In genomic region chr11:22848649-22849195, GRCm38 (mm10) we compare ENCODE assay signal across 12 mouse cellular contexts. TPM values are rescaled to one million over a fixed set of nuclear protein-coding genes. Genes with fewer than 3 reads are reported as not detected.
A peak's percentile ranks its signal among the peaks of the same experiment; 100 is the strongest.
DNase-seq lines count a peak whose midpoint lies in the region; ATAC-seq and TF ChIP-seq lines count a peak whose summit lies in the region.
"Had no signal": no experiment of that assay in that cellular context is flagged by ENCODE, and none has a peak within 500 bp of the region (broad histone marks: within the 10 kb centered on the region; RNA-seq: fewer than 3 reads in every experiment).

No protein-coding gene starts in this region.

- H3K79me2 ChIP-seq in myocyte (ENCODE audit: control insufficient read depth, insufficient read depth), result peaks cover 86% of the 10 kb centered on the region

- TF ChIP-seq EP300 in ES-Bruce4 (IDR thresholded peaks at IDR 0.05; ENCODE audit: insufficient read depth, low read depth, low read length), result peak; percentile 85; the same call in 1 of the 2 replicates

- no peak overlapping the region for H3K4me3 ChIP-seq in kidney, embryonic 14.5 days (ENCODE audit: low read length)
- H3K4me3 ChIP-seq in ES-Bruce4 (ENCODE audit: low read depth, low read length) (no peak overlapping the region), myocyte (no peak overlapping the region)
- no peak overlapping the region for H3K4me3 ChIP-seq in intestine, embryonic 15.5 days (replicated peaks)
- H3K4me3 ChIP-seq: erythroblast, embryonic 14.5 days; left cerebral cortex, adult 2 months had no signal

- no peak overlapping the region for H3ac ChIP-seq in myocyte (ENCODE audit: control insufficient read depth, insufficient read length)

- no peaks in the 10 kb centered on the region for H3K36me3 ChIP-seq in kidney, embryonic 14.5 days (ENCODE audit: control insufficient read depth, insufficient read depth, low read length)
- H3K36me3 ChIP-seq in ES-Bruce4 (ENCODE audit: control insufficient read depth, insufficient read depth, low read length, poor library complexity, severe bottlenecking) (no peaks in the 10 kb centered on the region), myocyte (ENCODE audit: control insufficient read depth, insufficient read depth) (no peaks in the 10 kb centered on the region)
- H3K36me3 ChIP-seq in intestine, embryonic 15.5 days, result no peaks in the 10 kb centered on the region

- H3K27ac ChIP-seq in kidney, embryonic 14.5 days (ENCODE audit: low read depth, low read length), result peak overlapping the region; percentile 45; the same call in 1 of the 2 replicates
- H3K27ac ChIP-seq in ES-Bruce4 (ENCODE audit: insufficient read depth, low read length), result peak overlapping the region; percentile 21
- H3K27ac ChIP-seq in intestine, embryonic 15.5 days, result peak overlapping the region; percentile 64
- H3K27ac ChIP-seq: hindbrain, embryonic 14.5 days; left cerebral cortex, adult 2 months had no signal

- H3K27me3 ChIP-seq in kidney, embryonic 14.5 days (ENCODE audit: control insufficient read depth, insufficient read depth, low read length), result no peaks in the 10 kb centered on the region
- H3K27me3 ChIP-seq in ES-Bruce4 (ENCODE audit: control insufficient read depth, insufficient read depth, low read length, poor library complexity, severe bottlenecking) (no peaks in the 10 kb centered on the region), myocyte (ENCODE audit: control insufficient read depth, insufficient read depth, insufficient read length) (no peaks in the 10 kb centered on the region)
- no peaks in the 10 kb centered on the region for H3K27me3 ChIP-seq in intestine, embryonic 15.5 days (replicated peaks)
- H3K27me3 ChIP-seq: Patski had no signal

- no peak for DNase-seq in kidney, postnatal 10 days
- DNase-seq in layer of hippocampus, postnatal 25 days (ENCODE audit: extremely low spot score in 1 of 2, low spot score in 1 of 2), result no peak
- no peak for DNase-seq in adrenal gland, postnatal 14 days
- DNase-seq: right cerebral cortex, adult 18-20 months had no signal

- no peaks in the 10 kb centered on the region for H3K9me3 ChIP-seq in kidney, embryonic 14.5 days (ENCODE audit: control insufficient read depth, low read length)
- no peaks in the 10 kb centered on the region for H3K9me3 ChIP-seq in ES-Bruce4 (replicated peaks; ENCODE audit: control insufficient read depth, insufficient read depth, low read length, poor library complexity, severe bottlenecking)
- H3K9me3 ChIP-seq in intestine, embryonic 15.5 days, result no peaks in the 10 kb centered on the region

- no peak for ATAC-seq in kidney, embryonic 14.5 days (ENCODE audit: low FRiP score, low TSS enrichment)
- ATAC-seq in intestine, embryonic 15.5 days, result no peak

- H3K4me1 ChIP-seq in kidney, embryonic 14.5 days (ENCODE audit: control insufficient read depth, insufficient read depth, low read length), result peaks cover 21% of the 10 kb centered on the region
- H3K4me1 ChIP-seq in ES-Bruce4 (ENCODE audit: control insufficient read depth, insufficient read depth, low read length), result peaks cover 13% of the 10 kb centered on the region
- H3K4me1 ChIP-seq in intestine, embryonic 15.5 days (replicated peaks), result peaks cover 44% of the 10 kb centered on the region

- H3K9ac ChIP-seq in kidney, embryonic 14.5 days (ENCODE audit: low read depth, low read length), result no peak overlapping the region
- no peak overlapping the region for H3K9ac ChIP-seq in ES-Bruce4 (ENCODE audit: low read depth, poor library complexity, severe bottlenecking)
- H3K9ac ChIP-seq in intestine, embryonic 15.5 days, result no peak overlapping the region
- H3K9ac ChIP-seq: hindbrain, embryonic 14.5 days had no signal

- TF ChIP-seq POLR2A in ES-Bruce4 (IDR thresholded peaks at IDR 0.05; ENCODE audit: insufficient read depth, low read length) (no peak), myocyte (IDR thresholded peaks at IDR 0.05; ENCODE audit: insufficient read length, low read depth) (no peak)

- no peak for TF ChIP-seq CTCF in ES-Bruce4 (IDR thresholded peaks at IDR 0.05; ENCODE audit: low read depth, low read length)

- no peak overlapping the region for H3K4me2 ChIP-seq in kidney, embryonic 14.5 days (replicated peaks; ENCODE audit: low read depth, low read length)
- no peak overlapping the region for H3K4me2 ChIP-seq in intestine, embryonic 15.5 days (replicated peaks)
- peak overlapping the region; percentile 67 for H3K4me2 ChIP-seq in myocyte (ENCODE audit: low read depth)
- H3K4me2 ChIP-seq: hindbrain, embryonic 14.5 days had no signal

- WGBS in kidney, embryonic 14.5 days, result 58% methylated on average over 5 of the region's 5 CpGs
- 70% methylated on average over 5 of the region's 5 CpGs for WGBS in intestine, embryonic 15.5 days

TF ChIP-seq in myocyte, 11 proteins besides CTCF, POLR2A, EP300 and RAD21:
- TF ChIP-seq MYOG (IDR thresholded peaks at IDR 0.05; ENCODE audit: control insufficient read depth in 1 of 3, insufficient read depth in 1 of 3, insufficient read length in 2 of 3, low read depth in 2 of 3) (no peak), MAX (IDR thresholded peaks at IDR 0.05; ENCODE audit: low read depth) (no peak), E2F4 (IDR thresholded peaks at IDR 0.05; ENCODE audit: insufficient read depth) (no peak), SRF (IDR thresholded peaks at IDR 0.05; ENCODE audit: control insufficient read depth, insufficient read length, low read depth) (no peak), USF1 (IDR thresholded peaks at IDR 0.05; ENCODE audit: low read depth) (no peak), TCF3 (IDR thresholded peaks at IDR 0.05; ENCODE audit: insufficient read length, low read depth) (no peak), MYOD1 (IDR thresholded peaks at IDR 0.05; ENCODE audit: control insufficient read depth in 1 of 3, insufficient read length in 2 of 3, low read depth in 2 of 3) (no peak), REST (IDR thresholded peaks at IDR 0.05; ENCODE audit: insufficient read depth, insufficient read length) (no peak), TCF12 (IDR thresholded peaks at IDR 0.05; ENCODE audit: insufficient read depth, poor library complexity, severe bottlenecking) (no peak), POLR2AphosphoS2 (IDR thresholded peaks at IDR 0.05; ENCODE audit: insufficient read length, low read depth) (no peak), CEBPB (IDR thresholded peaks at IDR 0.05; ENCODE audit: insufficient read depth, poor library complexity, severe bottlenecking) (no peak)
TF ChIP-seq in myocyte: peak in this region for 0.

RNA-seq across cellular contexts. Expression of gene B3gnt2, which starts 12.0 kb away (rescaled TPM):
- polyA plus RNA-seq in kidney, embryonic 14.5 days (2014; fragmentation: Nextera tagmentation; extraction: Ambion mirVana), result 4.6 and 9.1 TPM in 2 replicates
- polyA plus RNA-seq in ES-Bruce4 (2011; ENCODE audit: insufficient read depth, insufficient read length, low read depth, missing spikeins), result 3.5 and 16.7 TPM in 2 replicates
- polyA plus RNA-seq in intestine, embryonic 15.5 days (2015; fragmentation: Nextera tagmentation; extraction: Ambion mirVana), result 8.8 and 11.9 TPM in 2 replicates
- 13.1 TPM for polyA plus RNA-seq in myocyte (2012; fragmentation: generic; extraction: Trizol)
- total RNA-seq in layer of hippocampus, postnatal 25 days (2021), result 10 to 100 TPM; 13.6 to 15.9 TPM
- 43.9 and 46.6 TPM in 2 replicates for total RNA-seq in adrenal gland, postnatal 14 days (2021)
